Mouse (Mus musculus): ENCODE results near the gene Pctp. TPM values are rescaled to one million over a fixed set of nuclear protein-coding genes. Genes with fewer than 3 reads are reported as not detected.

The Pctp gene
- total and polyA plus RNA-seq, 2 experiments from 2014 or later = 0.60 to 0.85 TPM

DNA sequence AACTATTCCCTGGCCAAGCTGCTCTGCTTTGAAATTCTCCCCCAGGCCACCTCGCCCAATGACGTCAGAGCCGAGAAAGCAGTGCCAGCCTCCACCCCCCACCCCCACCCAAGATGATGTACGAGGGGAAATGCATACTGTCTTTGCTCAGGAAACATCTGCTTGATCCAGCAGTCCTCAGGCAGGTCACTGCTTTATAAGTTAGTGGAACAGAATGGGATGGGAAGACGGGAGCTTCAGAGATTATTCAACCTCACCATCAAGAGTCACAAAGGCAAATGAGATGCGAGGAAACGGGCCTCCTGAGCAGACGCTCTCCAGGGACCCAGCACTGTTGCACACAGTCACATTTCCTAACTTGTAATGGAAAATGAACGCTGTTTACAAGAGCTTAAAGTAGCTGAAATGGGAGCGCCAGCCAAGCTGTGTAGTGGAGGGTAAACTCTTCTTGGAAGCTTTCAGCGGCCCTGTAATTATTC lies 24.3 kb downstream of the Pctp start:
- Histone ChIP-seq H3K9ac (replicated peaks; ENCODE audit: low read length, poor library complexity, severe bottlenecking) (no peak overlapping the region), H3K4me3 (ENCODE audit: low read depth, low read length) (no peak overlapping the region), H3K4me2 (ENCODE audit: low read depth, low read length, poor library complexity, severe bottlenecking) (no peak overlapping the region), H3K4me1 (ENCODE audit: insufficient read depth, low read length) (peaks cover 9% of the 10 kb centered on the region; the same call in 1 of the 2 replicates), H3K36me3 (ENCODE audit: insufficient read depth, low read length) (no peaks in the 10 kb centered on the region), H3K9me3 (ENCODE audit: low read length) (no peaks in the 10 kb centered on the region), H3K27ac (ENCODE audit: low read depth, low read length) (no peak overlapping the region), H3K27me3 (ENCODE audit: insufficient read depth, low read length) (no peaks in the 10 kb centered on the region)
- ATAC-seq (ENCODE audit: low FRiP score) = no peak
- TF ChIP-seq CTCF (IDR thresholded peaks at IDR 0.05) = no peak
- DNase-seq (ENCODE audit: low spot score) = peak; percentile 15
- WGBS = 18% methylated on average over 11 of the region's 11 CpGs

GRCm38 (mm10) chr11:89977746-89978352 lies 24.8 kb downstream of the Pctp start:
- WGBS = 40% methylated on average over 7 of the region's 7 CpGs
- no peak overlapping the region for H3K4me2 ChIP-seq (ENCODE audit: low read depth, low read length, poor library complexity, severe bottlenecking)
- no peaks in the 10 kb centered on the region for H3K27me3 ChIP-seq (ENCODE audit: insufficient read depth, low read length)
- no peak overlapping the region for H3K4me3 ChIP-seq (ENCODE audit: low read depth, low read length)
- H3K36me3 ChIP-seq (ENCODE audit: insufficient read depth, low read length) = no peaks in the 10 kb centered on the region
- no peak overlapping the region for H3K27ac ChIP-seq (ENCODE audit: low read depth, low read length)
- TF ChIP-seq CTCF (IDR thresholded peaks at IDR 0.05) = no peak
- H3K4me1 ChIP-seq (ENCODE audit: insufficient read depth, low read length) = peaks cover 9% of the 10 kb centered on the region; the same call in 1 of the 2 replicates
- ATAC-seq (ENCODE audit: low FRiP score) (no peak), DNase-seq (ENCODE audit: low spot score) (no peak)
- no peaks in the 10 kb centered on the region for H3K9me3 ChIP-seq (ENCODE audit: low read length)
- no peak overlapping the region for H3K9ac ChIP-seq (replicated peaks; ENCODE audit: low read length, poor library complexity, severe bottlenecking)

DNA sequence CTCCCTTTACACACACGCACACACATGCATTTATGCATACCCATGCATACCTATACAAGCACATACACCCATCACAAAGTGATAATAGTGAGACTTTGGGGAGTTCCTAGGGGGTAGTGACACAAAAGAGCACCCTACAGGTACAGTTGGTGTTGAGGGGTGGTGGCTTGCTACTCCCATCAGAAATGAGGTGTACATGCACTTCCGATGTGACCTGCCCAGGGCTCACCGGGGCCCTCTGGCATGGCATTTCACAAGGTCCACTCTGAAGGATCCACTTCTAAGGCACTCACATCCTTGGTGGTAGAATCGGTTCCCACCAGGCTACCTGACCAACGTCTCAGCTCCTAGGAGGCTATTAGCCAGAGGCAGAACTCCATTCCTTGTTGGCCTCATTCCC lies 26.3 kb downstream of the Pctp start:
- Histone ChIP-seq H3K4me2 (ENCODE audit: low read depth, low read length, poor library complexity, severe bottlenecking) (no peak overlapping the region), H3K27ac (ENCODE audit: low read depth, low read length) (no peak overlapping the region), H3K9me3 (ENCODE audit: low read length) (no peaks in the 10 kb centered on the region), H3K4me1 (ENCODE audit: insufficient read depth, low read length) (peaks cover 9% of the 10 kb centered on the region; the same call in 1 of the 2 replicates), H3K36me3 (ENCODE audit: insufficient read depth, low read length) (no peaks in the 10 kb centered on the region), H3K4me3 (ENCODE audit: low read depth, low read length) (no peak overlapping the region), H3K9ac (replicated peaks; ENCODE audit: low read length, poor library complexity, severe bottlenecking) (no peak overlapping the region), H3K27me3 (ENCODE audit: insufficient read depth, low read length) (no peaks in the 10 kb centered on the region)
- ATAC-seq (ENCODE audit: low FRiP score) (no peak), DNase-seq (ENCODE audit: low spot score) (no peak)
- no peak for TF ChIP-seq CTCF (IDR thresholded peaks at IDR 0.05)
- WGBS = 93% methylated on average over 5 of the region's 5 CpGs

DNA sequence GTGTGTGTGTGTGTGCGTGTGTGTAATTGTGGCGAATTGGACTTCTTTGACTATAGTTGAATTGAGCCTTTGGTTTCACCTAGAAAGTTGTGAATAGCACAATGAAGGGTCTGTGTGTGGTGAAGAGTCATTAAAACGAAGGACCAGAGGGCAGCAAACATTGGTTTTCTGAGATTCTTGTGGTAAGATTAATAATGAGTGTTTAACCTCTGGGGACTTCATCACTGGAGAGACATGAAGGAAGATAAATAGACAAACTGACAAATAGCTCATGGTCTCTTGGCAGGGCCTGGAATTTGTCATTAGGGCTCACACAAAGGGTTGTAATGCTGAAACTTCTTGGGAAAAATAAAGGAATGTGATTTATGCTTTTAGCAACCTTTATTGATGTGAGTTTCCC lies 31.4 kb downstream of the Pctp start:
- H3K9ac ChIP-seq (replicated peaks; ENCODE audit: low read length, poor library complexity, severe bottlenecking) = no peak overlapping the region
- 73% methylated on average over 3 of the region's 3 CpGs for WGBS
- no peak for TF ChIP-seq CTCF (IDR thresholded peaks at IDR 0.05)
- no peaks in the 10 kb centered on the region for H3K4me1 ChIP-seq (ENCODE audit: insufficient read depth, low read length)
- no peaks in the 10 kb centered on the region for H3K27me3 ChIP-seq (ENCODE audit: insufficient read depth, low read length)
- no peaks in the 10 kb centered on the region for H3K9me3 ChIP-seq (ENCODE audit: low read length)
- H3K4me2 ChIP-seq (ENCODE audit: low read depth, low read length, poor library complexity, severe bottlenecking) = no peak overlapping the region
- DNase-seq (ENCODE audit: low spot score) (no peak), ATAC-seq (ENCODE audit: low FRiP score) (no peak)
- no peaks in the 10 kb centered on the region for H3K36me3 ChIP-seq (ENCODE audit: insufficient read depth, low read length)
- no peak overlapping the region for H3K27ac ChIP-seq (ENCODE audit: low read depth, low read length)
- H3K4me3 ChIP-seq (ENCODE audit: low read depth, low read length) = no peak overlapping the region

- no peaks in the 10 kb centered on the region for H3K4me1 ChIP-seq (ENCODE audit: insufficient read depth, low read length)
- TF ChIP-seq CTCF (IDR thresholded peaks at IDR 0.05) = no peak
- DNase-seq (ENCODE audit: low spot score) (no peak), ATAC-seq (ENCODE audit: low FRiP score) (no peak)
- H3K4me3 ChIP-seq (ENCODE audit: low read depth, low read length) = no peak overlapping the region
- WGBS = 68% methylated on average over 4 of the region's 4 CpGs
- H3K9me3 ChIP-seq (ENCODE audit: low read length) = no peaks in the 10 kb centered on the region
- H3K4me2 ChIP-seq (ENCODE audit: low read depth, low read length, poor library complexity, severe bottlenecking) = no peak overlapping the region
- no peak overlapping the region for H3K27ac ChIP-seq (ENCODE audit: low read depth, low read length)
- H3K9ac ChIP-seq (replicated peaks; ENCODE audit: low read length, poor library complexity, severe bottlenecking) = no peak overlapping the region
- H3K36me3 ChIP-seq (ENCODE audit: insufficient read depth, low read length) = no peaks in the 10 kb centered on the region
- no peaks in the 10 kb centered on the region for H3K27me3 ChIP-seq (ENCODE audit: insufficient read depth, low read length)
Measured at GRCm38 (mm10) chr11:89970726-89971125, 32.0 kb downstream of the Pctp start.

GRCm38 (mm10) chr11:89969131-89969530 lies 33.6 kb downstream of the Pctp start:
- no peak overlapping the region for H3K27ac ChIP-seq (ENCODE audit: low read depth, low read length)
- H3K4me1 ChIP-seq (ENCODE audit: insufficient read depth, low read length) = no peaks in the 10 kb centered on the region
- no peaks in the 10 kb centered on the region for H3K9me3 ChIP-seq (ENCODE audit: low read length)
- ATAC-seq (ENCODE audit: low FRiP score) = no peak
- H3K4me2 ChIP-seq (ENCODE audit: low read depth, low read length, poor library complexity, severe bottlenecking) = no peak overlapping the region
- 72% methylated on average over 4 of the region's 4 CpGs for WGBS
- no peak overlapping the region for H3K4me3 ChIP-seq (ENCODE audit: low read depth, low read length)
- H3K36me3 ChIP-seq (ENCODE audit: insufficient read depth, low read length) = no peaks in the 10 kb centered on the region
- DNase-seq (ENCODE audit: low spot score) = no peak
- H3K9ac ChIP-seq (replicated peaks; ENCODE audit: low read length, poor library complexity, severe bottlenecking) = no peak overlapping the region
- no peaks in the 10 kb centered on the region for H3K27me3 ChIP-seq (ENCODE audit: insufficient read depth, low read length)
- no peak for TF ChIP-seq CTCF (IDR thresholded peaks at IDR 0.05)

Data from midbrain, postnatal 0 days (tissue).